Mouse (Mus musculus) layer of hippocampus, postnatal 36 days (tissue): ENCODE measurements around the gene Tmem30b. TPM values are rescaled to one million over a fixed set of nuclear protein-coding genes. Genes with fewer than 3 reads are reported as not detected.

ENCODE experiments used
- DNase-seq, 2 experiments: peaks; one replicate each; pipeline ENCODE4 v3.0.0; 2022
- total RNA-seq, 2 experiments: library from RNA; stranded (reverse); gene quantifications; 2 replicates each; pipeline ENCODE4 v1.2.3; 2021

Gene Tmem30b
- total RNA-seq, 2 experiments from 2014 or later = not detected

- DNase-seq = no peak
These were observed 29.7 kb downstream of the Tmem30b start for GRCm38 (mm10) chr12:73516516-73516915.

GRCm38 (mm10) chr12:73514722-73515121 lies 31.5 kb downstream of the Tmem30b start:
- no peak for DNase-seq

GRCm38 (mm10) chr12:73513958-73514357 lies 32.2 kb downstream of the Tmem30b start:
- no peak for DNase-seq

GRCm38 (mm10) chr12:73511467-73512047 lies 34.6 kb downstream of the Tmem30b start:
- DNase-seq = no peak

GRCm38 (mm10) chr12:73507105-73507504 lies 39.1 kb downstream of the Tmem30b start:
- DNase-seq = peak; percentile 13 to 14

- DNase-seq = no peak
These were observed 39.5 kb downstream of the Tmem30b start for GRCm38 (mm10) chr12:73506648-73507047.

GRCm38 (mm10) chr12:73500689-73501326 lies 45.4 kb downstream of the Tmem30b start:
- no peak for DNase-seq

- DNase-seq = no peak
These were observed 51.0 kb downstream of the Tmem30b start for GRCm38 (mm10) chr12:73495172-73495571.

GRCm38 (mm10) chr12:73493929-73494530 lies 52.2 kb downstream of the Tmem30b start:
- DNase-seq = no peak

Other genes with a start within 250 kb of the Tmem30b start
- 1 to 10 TPM; 3.0 to 3.6 TPM for gene Prkch, start 38.4 kb upstream of the Tmem30b start, total RNA-seq